Mouse (Mus musculus) bone marrow, adult 2 months (tissue): ENCODE data around the gene Zfp184.

Source experiments
- CTCF ChIP-seq: fragments of 200-500 bp; IDR thresholded peaks from 2 replicates; pipeline ENCODE4 v1.5.1; 2011; ENCODE audit warnings: low read length, control low read depth; ENCODE audit not compliant: control insufficient read depth, insufficient read depth
- POLR2A ChIP-seq: fragments of 200-500 bp; IDR thresholded peaks from 2 replicates; pipeline ENCODE4 v1.6.1; 2011; ENCODE audit warnings: low read depth, mild to moderate bottlenecking, control low read depth, low read length, borderline replicate concordance; ENCODE audit not compliant: control insufficient read depth

GRCm38 (mm10) chr13:21920681-21921233 lies 24.1 kb upstream of the Zfp184 start:
- TF ChIP-seq CTCF: no peak
- no peak for TF ChIP-seq POLR2A
